Mouse (Mus musculus) brain, embryonic 14.5 days (tissue): ENCODE data around the gene Gypa.

Source experiments
- CTCF ChIP-seq: fragments of 200-500 bp; IDR thresholded peaks from 2 replicates; pipeline ENCODE4 v1.5.1; 2012; ENCODE audit warnings: inconsistent platforms, mild to moderate bottlenecking, moderate library complexity, borderline replicate concordance; ENCODE audit not compliant: insufficient read depth, insufficient read length; ENCODE audit errors: extremely low read depth
- POLR2A ChIP-seq: fragments of 200-500 bp; IDR thresholded peaks from 2 replicates; pipeline ENCODE4 v1.6.1; 2012; ENCODE audit warnings: mild to moderate bottlenecking, inconsistent platforms, borderline replicate concordance; ENCODE audit not compliant: poor library complexity, insufficient read depth, insufficient read length, severe bottlenecking; ENCODE audit errors: extremely low read depth

DNA sequence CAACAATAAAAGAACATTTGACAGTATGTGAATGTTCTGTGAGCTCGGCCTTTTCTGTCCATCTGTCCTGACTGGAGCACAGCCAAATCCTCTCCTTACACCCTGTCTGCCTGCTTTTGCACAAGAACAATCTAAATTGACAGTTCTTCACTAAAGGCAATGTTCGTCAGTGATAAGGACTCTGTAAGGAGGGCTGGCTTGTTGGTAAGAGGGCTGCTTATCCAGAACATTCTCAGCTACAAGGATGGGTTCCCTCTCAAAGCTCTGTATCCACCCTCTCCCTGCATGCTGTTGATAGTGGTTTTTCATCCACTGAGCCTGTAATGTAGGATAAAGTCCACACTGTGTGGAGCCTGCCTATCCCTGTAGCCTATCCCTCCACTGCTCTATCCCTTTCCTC lies 6.7 kb downstream of the Gypa start:
- TF ChIP-seq POLR2A (no peak), CTCF (no peak)
